Mouse (Mus musculus) E14TG2a.4 (cell line): Measurements from ENCODE around the gene Spata7.

Source experiments
- H3K27me3 ChIP-seq: 2 replicates; pipeline ENCODE4 v1.6.1; 2014; ENCODE audit warnings: low read length, control low read depth; ENCODE audit not compliant: insufficient read depth
- H3K36me3 ChIP-seq: 2 replicates; pipeline ENCODE4 v1.6.1; 2014; ENCODE audit warnings: low read length, control low read depth; ENCODE audit not compliant: insufficient read depth
- H3K4me1 ChIP-seq: replicated peaks from 2 replicates; pipeline ENCODE4 v1.6.1; 2014; ENCODE audit warnings: low read depth, low read length, control low read depth
- H3K4me3 ChIP-seq: replicated peaks from 2 replicates; pipeline ENCODE4 v1.5.1; 2014; ENCODE audit warnings: mild to moderate bottlenecking, low read length
- H3K9me3 ChIP-seq: 2 replicates; pipeline ENCODE4 v1.6.1; 2014; ENCODE audit warnings: low read length, control low read depth
- CTCF ChIP-seq: conservative IDR thresholded peaks from 2 replicates; pipeline ENCODE4 v1.5.1; 2014; ENCODE audit warnings: low read length
- NANOG ChIP-seq: IDR thresholded peaks from 2 replicates; pipeline ENCODE4 v1.6.1; 2014; ENCODE audit warnings: borderline replicate concordance, low read length, mixed read lengths
- POU5F1 ChIP-seq: IDR thresholded peaks from 2 replicates; pipeline ENCODE4 v1.6.1; 2014; ENCODE audit warnings: low read length, borderline replicate concordance

Gene Spata7

DNA sequence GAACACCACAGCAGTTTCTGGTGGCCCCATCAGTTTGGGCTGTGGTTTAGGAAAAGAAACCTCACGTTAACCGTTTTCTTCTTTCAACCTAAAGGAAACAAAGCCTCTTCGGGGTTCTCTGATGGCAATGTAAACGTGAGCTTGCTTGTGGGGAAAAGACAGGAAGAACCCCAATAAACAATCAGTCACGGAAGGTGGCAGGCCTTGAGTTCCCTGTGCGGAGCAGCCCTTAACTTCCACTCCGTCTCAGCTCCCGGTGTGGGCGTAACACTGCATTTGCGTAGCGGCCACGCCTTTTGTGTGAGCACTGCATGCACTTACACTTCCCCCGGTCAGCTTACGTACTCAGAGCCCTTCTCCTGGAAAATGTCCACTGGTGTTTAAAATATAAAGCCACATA is 49.4 kb downstream of the Spata7 start:
- TF ChIP-seq POU5F1 (no peak), NANOG (no peak), CTCF (no peak)
- H3K9me3 ChIP-seq, result peaks cover 4% of the 10 kb centered on the region; the same call in 1 of the 2 replicates
- H3K27me3 ChIP-seq, result no peaks in the 10 kb centered on the region
- H3K36me3 ChIP-seq, result peaks cover 33% of the 10 kb centered on the region
- H3K4me3 ChIP-seq, result no peak overlapping the region
- peaks cover 17% of the 10 kb centered on the region for H3K4me1 ChIP-seq

DNA sequence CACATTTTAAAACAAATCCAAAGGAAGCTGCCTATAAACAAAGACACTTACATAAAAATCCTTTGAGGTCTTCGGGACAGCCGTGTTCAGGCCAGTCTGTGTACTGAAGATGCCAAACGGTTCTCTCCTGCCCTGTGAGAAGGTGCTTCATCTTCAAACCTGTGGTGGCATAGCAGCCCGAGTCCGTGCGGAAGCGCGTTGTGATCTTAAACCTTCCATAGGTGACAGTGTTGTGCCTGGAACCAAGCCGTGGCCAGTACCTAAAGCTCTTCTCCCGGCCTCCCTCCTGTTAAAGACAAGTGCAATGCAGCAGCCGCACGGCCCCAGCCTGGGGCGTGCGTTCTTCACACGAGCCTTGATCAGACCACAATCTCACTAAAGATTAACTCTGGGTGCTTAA is 51.9 kb downstream of the Spata7 start:
- Histone ChIP-seq H3K36me3 (peaks cover 37% of the 10 kb centered on the region), H3K4me1 (peaks cover 27% of the 10 kb centered on the region), H3K27me3 (no peaks in the 10 kb centered on the region), H3K9me3 (no peaks in the 10 kb centered on the region), H3K4me3 (no peak overlapping the region)
- TF ChIP-seq CTCF (no peak), POU5F1 (no peak)

DNA sequence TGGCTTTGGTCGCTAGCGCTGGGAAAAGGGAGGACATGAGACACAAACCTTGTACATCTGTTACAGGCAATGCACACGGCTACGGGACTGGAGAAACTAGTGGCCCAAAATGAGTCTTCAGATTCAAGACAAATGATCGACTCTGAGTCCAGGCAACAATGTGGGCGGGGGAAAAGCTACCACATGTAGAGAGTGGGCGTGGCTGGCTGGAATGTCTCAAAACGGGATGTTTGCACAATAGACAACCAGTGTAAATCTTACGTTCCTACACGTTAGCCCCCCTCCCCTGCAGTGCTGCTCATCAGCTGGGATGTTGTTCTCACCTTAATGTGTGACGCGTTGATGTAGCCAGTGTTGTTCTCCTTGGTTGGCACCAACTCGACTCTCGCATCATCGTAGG is 54.2 kb downstream of the Spata7 start:
- Histone ChIP-seq H3K27me3 (no peaks in the 10 kb centered on the region), H3K36me3 (peaks cover 33% of the 10 kb centered on the region), H3K4me3 (no peak overlapping the region), H3K9me3 (no peaks in the 10 kb centered on the region), H3K4me1 (peaks cover 42% of the 10 kb centered on the region)
- TF ChIP-seq CTCF (no peak), NANOG (no peak)

DNA sequence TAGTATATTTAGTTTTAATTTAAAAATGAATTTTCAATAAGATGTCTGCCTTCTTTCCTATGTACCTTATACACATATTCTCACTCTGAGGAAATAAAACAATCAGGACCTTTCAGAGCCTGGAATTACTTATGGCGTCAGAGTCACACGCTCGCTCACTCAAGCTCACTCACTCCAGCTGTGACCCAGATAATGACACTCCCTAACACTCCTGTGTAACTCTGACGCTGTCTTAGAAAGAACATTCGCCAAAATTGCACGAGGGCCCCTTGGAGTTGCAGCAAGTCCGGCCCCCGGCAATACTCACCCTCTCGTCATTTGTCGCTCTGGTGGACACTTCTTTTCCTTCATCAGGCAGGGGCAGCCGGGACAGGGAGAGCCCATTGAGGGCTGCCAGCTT is 55.2 kb downstream of the Spata7 start:
- H3K36me3 ChIP-seq, result peaks cover 41% of the 10 kb centered on the region
- TF ChIP-seq NANOG (no peak), POU5F1 (no peak), CTCF (no peak)
- H3K4me3 ChIP-seq, result no peak overlapping the region

DNA sequence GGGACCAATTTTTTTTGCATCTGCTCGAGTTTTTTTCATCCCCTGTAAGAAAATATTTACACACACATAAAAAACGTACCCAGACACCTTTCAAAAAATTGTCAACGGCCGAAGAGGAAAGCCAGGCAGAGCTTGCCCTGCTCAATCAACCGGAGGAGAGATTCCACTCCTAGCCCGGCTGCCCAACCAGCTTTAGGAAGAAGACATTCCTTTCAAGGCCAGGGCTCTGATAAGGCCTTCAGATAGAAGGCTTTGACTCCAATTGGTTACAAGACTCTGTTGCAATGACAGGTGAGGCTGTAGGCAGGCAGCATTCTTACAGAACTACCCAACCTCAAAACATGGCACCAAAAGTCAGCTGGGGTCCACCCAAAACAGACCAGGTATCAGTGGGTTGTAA is 55.6 kb downstream of the Spata7 start:
- H3K9me3 ChIP-seq, result no peaks in the 10 kb centered on the region
- no peak for TF ChIP-seq CTCF
- TF ChIP-seq NANOG, result no peak
- TF ChIP-seq POU5F1, result no peak

More for the DNA sequence above, 55.2 kb downstream of the Spata7 start:
- peaks cover 47% of the 10 kb centered on the region for H3K4me1 ChIP-seq
- no peaks in the 10 kb centered on the region for H3K9me3 ChIP-seq
- H3K27me3 ChIP-seq, result no peaks in the 10 kb centered on the region

DNA sequence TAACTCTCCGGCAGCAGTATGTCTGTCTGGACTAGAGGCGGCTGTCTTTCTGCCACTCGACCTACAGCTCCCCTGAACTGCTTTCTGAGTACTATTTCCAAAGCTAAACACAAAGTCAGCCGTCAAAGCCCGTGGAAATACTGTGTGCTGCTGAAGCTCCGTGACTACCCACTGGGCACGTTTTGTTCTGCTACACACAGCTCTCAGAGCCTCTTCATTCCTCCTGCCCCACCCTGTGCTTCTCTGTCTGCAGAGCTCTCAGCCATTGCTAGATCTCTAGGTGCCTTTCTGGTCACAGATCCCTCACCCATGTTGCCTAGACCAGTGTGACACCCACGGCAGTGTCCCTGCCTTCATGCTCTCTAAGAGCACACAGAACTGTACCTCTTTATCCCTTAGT is 62.3 kb downstream of the Spata7 start:
- Histone ChIP-seq H3K4me1 (peaks cover 51% of the 10 kb centered on the region), H3K27me3 (no peaks in the 10 kb centered on the region)
- TF ChIP-seq POU5F1 (no peak), CTCF (no peak), NANOG (no peak)

More for the DNA sequence above, 55.6 kb downstream of the Spata7 start:
- Histone ChIP-seq H3K36me3 (peaks cover 41% of the 10 kb centered on the region), H3K27me3 (no peaks in the 10 kb centered on the region), H3K4me3 (no peak overlapping the region), H3K4me1 (peaks cover 47% of the 10 kb centered on the region)

DNA sequence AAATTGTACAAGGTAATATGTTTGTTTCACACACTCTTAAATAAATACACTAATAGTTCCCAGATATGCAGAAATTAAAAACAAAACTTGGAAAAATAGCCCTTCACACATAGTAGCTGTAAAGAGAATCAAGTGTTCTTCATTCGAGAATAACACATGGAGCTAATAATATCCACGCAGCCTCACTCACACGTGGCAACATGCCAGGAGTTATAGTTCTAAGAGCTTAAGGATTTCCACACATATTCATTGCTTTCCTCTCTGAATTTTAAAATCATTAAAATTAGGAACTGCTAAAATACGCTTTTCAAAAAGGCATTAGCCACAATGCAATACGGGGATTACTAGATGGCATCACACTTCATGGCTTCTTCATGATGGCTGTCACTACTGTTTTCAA is 69.2 kb downstream of the Spata7 start:
- H3K27me3 ChIP-seq, result no peaks in the 10 kb centered on the region
- H3K4me1 ChIP-seq, result peaks cover 19% of the 10 kb centered on the region
- H3K9me3 ChIP-seq, result no peaks in the 10 kb centered on the region
- H3K4me3 ChIP-seq, result no peak overlapping the region
- peaks cover 10% of the 10 kb centered on the region for H3K36me3 ChIP-seq
- no peak for TF ChIP-seq CTCF
- TF ChIP-seq NANOG, result no peak
- no peak for TF ChIP-seq POU5F1

More for the DNA sequence above, 62.3 kb downstream of the Spata7 start:
- Histone ChIP-seq H3K9me3 (no peaks in the 10 kb centered on the region), H3K36me3 (peaks cover 40% of the 10 kb centered on the region), H3K4me3 (no peak overlapping the region)

DNA sequence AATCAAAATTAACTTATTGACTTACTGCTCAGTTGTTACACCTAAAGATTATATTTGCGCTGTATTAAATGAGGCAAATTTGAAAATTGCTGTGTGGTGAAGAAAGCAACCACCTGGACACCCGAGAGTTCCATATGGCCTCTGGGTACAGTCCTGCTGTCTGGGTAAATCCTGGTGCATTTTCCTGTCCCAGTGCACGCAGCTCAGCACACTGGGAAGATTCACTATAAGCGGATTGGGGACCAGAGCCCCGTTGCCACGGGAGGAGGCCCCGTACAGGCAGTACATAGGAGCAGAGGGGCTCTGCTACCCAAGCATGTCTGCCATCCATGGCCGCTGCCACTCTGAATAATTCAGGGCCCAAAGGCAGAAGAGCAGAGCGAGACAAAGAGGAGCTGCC is 73.6 kb downstream of the Spata7 start:
- TF ChIP-seq POU5F1 (no peak), CTCF (no peak), NANOG (no peak)
- no peaks in the 10 kb centered on the region for H3K27me3 ChIP-seq
- no peaks in the 10 kb centered on the region for H3K36me3 ChIP-seq
- no peak overlapping the region for H3K4me3 ChIP-seq
- peaks cover 39% of the 10 kb centered on the region for H3K4me1 ChIP-seq
- no peaks in the 10 kb centered on the region for H3K9me3 ChIP-seq

DNA sequence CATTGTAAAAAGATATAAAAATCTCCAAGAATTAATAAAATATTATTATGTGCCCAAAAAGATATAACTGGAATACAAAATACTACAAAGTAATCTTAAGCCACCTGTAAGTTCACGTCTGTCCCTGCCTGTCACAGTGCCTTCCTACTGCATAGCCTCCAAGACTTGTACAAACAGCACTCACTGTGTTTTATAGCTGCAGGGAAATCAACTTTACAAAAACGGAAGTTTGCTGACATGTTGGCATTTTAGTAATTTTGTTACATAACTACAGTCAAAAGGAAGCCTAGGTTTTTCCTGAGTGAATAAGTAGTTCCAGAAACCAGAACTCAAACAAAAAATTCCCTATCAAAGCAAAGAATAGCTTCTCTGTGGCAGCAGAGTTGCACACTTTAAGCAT is 75.6 kb downstream of the Spata7 start:
- H3K9me3 ChIP-seq, result no peaks in the 10 kb centered on the region
- H3K36me3 ChIP-seq, result peaks cover 4% of the 10 kb centered on the region
- H3K27me3 ChIP-seq, result no peaks in the 10 kb centered on the region
- peaks cover 31% of the 10 kb centered on the region for H3K4me1 ChIP-seq
- no peak overlapping the region for H3K4me3 ChIP-seq
- TF ChIP-seq NANOG, result no peak
- no peak for TF ChIP-seq CTCF
- TF ChIP-seq POU5F1, result no peak
